Mouse (Mus musculus) brain, embryonic 18.5 days (tissue): ENCODE measurements around the gene Adamts9.

Source experiments
- DNase-seq: peaks from one replicate; pipeline ENCODE4 v3.0.0-alpha.2; 2012; ENCODE audit warnings: low read depth, low spot score

Gene Adamts9

GRCm38 (mm10) chr6:92727351-92727986 is 215.8 kb downstream of the Adamts9 start:
- DNase-seq: no peak

- no peak for DNase-seq
Observed at GRCm38 (mm10) chr6:92726121-92726520, 217.2 kb downstream of the Adamts9 start.

- DNase-seq: no peak
Observed at GRCm38 (mm10) chr6:92724394-92724793, 218.9 kb downstream of the Adamts9 start.
